15 mouse cellular contexts compared by ENCODE assay signal in genomic region chr11:7198481-7199256, GRCm38 (mm10). TPM values are rescaled to one million over a fixed set of nuclear protein-coding genes. Genes with fewer than 3 reads are reported as not detected.
DNase-seq lines count a peak whose midpoint lies in the region; ATAC-seq and TF ChIP-seq lines count a peak whose summit lies in the region.
"Had no signal": no experiment of that assay in that cellular context is flagged by ENCODE, and none has a peak within 500 bp of the region (broad histone marks: within the 10 kb centered on the region; RNA-seq: fewer than 3 reads in every experiment).

No protein-coding gene starts in this region.

- no peak for DNase-seq in forebrain, embryonic 11.5 days (ENCODE audit: low spot score)
- DNase-seq in kidney, adult 2 months: no peak
- no peak for DNase-seq in kidney, adult 8-10 months
- no peak for DNase-seq in lung, adult 18-20 months
- DNase-seq: cerebellum, postnatal 14 days; gastrocnemius, postnatal 25 days; right cerebral cortex, postnatal 14 days; thymus, postnatal 36 days had no signal

- H3K27me3 ChIP-seq in forebrain, embryonic 15.5 days: no peaks in the 10 kb centered on the region
- no peaks in the 10 kb centered on the region for H3K27me3 ChIP-seq in forebrain, embryonic 11.5 days (ENCODE audit: control insufficient read depth, insufficient read depth, low read length)
- H3K27me3 ChIP-seq in kidney, adult 2 months (replicated peaks; ENCODE audit: control insufficient read depth, insufficient read depth, low read length): no peaks in the 10 kb centered on the region
- no peaks in the 10 kb centered on the region for H3K27me3 ChIP-seq in lung, embryonic 16.5 days (ENCODE audit: control insufficient read depth, insufficient read depth, low read depth, low read length)
- no peaks in the 10 kb centered on the region for H3K27me3 ChIP-seq in liver, embryonic 16.5 days (ENCODE audit: control insufficient read depth, insufficient read depth, low read depth, low read length)

- no peak for TF ChIP-seq CTCF in kidney, adult 2 months (conservative IDR thresholded peaks at IDR 0.05; ENCODE audit: insufficient read depth, insufficient read length, low read depth, low read length)

- no peaks in the 10 kb centered on the region for H3K4me1 ChIP-seq in forebrain, embryonic 15.5 days
- H3K4me1 ChIP-seq in forebrain, embryonic 11.5 days (replicated peaks; ENCODE audit: control insufficient read depth, insufficient read depth, low read length): peaks cover 7% of the 10 kb centered on the region; the same call in 1 of the 2 replicates
- peaks cover 8% of the 10 kb centered on the region; the same call in 1 of the 2 replicates for H3K4me1 ChIP-seq in kidney, adult 2 months (ENCODE audit: control insufficient read depth, insufficient read depth, low read length)
- H3K4me1 ChIP-seq in lung, embryonic 16.5 days (replicated peaks; ENCODE audit: control insufficient read depth, insufficient read depth, low read length): no peaks in the 10 kb centered on the region
- H3K4me1 ChIP-seq in liver, embryonic 16.5 days (ENCODE audit: control insufficient read depth, low read depth, low read length): no peaks in the 10 kb centered on the region; the same call in none of the 2 replicates

- H3K27ac ChIP-seq in forebrain, embryonic 15.5 days (replicated peaks): no peak overlapping the region
- no peak overlapping the region for H3K27ac ChIP-seq in forebrain, embryonic 11.5 days (ENCODE audit: low read depth, low read length)
- H3K27ac ChIP-seq in kidney, adult 2 months (ENCODE audit: insufficient read depth, low read depth, low read length): peak overlapping the region; percentile 72; the same call in 1 of the 2 replicates
- peak overlapping the region; percentile 58 for H3K27ac ChIP-seq in lung, embryonic 16.5 days (ENCODE audit: low read length)
- peak overlapping the region; percentile 67 for H3K27ac ChIP-seq in liver, embryonic 16.5 days (ENCODE audit: low read length)
- H3K27ac ChIP-seq: midbrain, embryonic 12.5 days had no signal

- H3K4me3 ChIP-seq in forebrain, embryonic 15.5 days: no peak overlapping the region
- no peak overlapping the region for H3K4me3 ChIP-seq in forebrain, embryonic 11.5 days (ENCODE audit: low read depth, low read length)
- peak overlapping the region; percentile 47; the same call in 1 of the 2 replicates for H3K4me3 ChIP-seq in kidney, adult 2 months (ENCODE audit: insufficient read depth, low read depth, low read length)
- no peak overlapping the region for H3K4me3 ChIP-seq in lung, embryonic 16.5 days (ENCODE audit: low read length)
- H3K4me3 ChIP-seq in liver, embryonic 16.5 days (ENCODE audit: low read depth, low read length): peak overlapping the region; percentile 47
- H3K4me3 ChIP-seq: midbrain, embryonic 12.5 days had no signal

- H3K9ac ChIP-seq in forebrain, embryonic 15.5 days (replicated peaks): no peak overlapping the region
- no peak overlapping the region for H3K9ac ChIP-seq in forebrain, embryonic 11.5 days (ENCODE audit: low read length)
- no peak overlapping the region for H3K9ac ChIP-seq in lung, embryonic 16.5 days (ENCODE audit: low read length)
- H3K9ac ChIP-seq in liver, embryonic 16.5 days (ENCODE audit: low read depth, low read length): peak overlapping the region; percentile 48; the same call in 1 of the 2 replicates
- H3K9ac ChIP-seq: midbrain, embryonic 12.5 days had no signal

- no peaks in the 10 kb centered on the region for H3K9me3 ChIP-seq in forebrain, embryonic 15.5 days
- H3K9me3 ChIP-seq in forebrain, embryonic 11.5 days (ENCODE audit: control insufficient read depth, low read length): no peaks in the 10 kb centered on the region; the same call in 1 of the 2 replicates
- H3K9me3 ChIP-seq in lung, embryonic 16.5 days (ENCODE audit: control insufficient read depth, low read length): peaks cover 2% of the 10 kb centered on the region; the same call in 1 of the 2 replicates
- H3K9me3 ChIP-seq in liver, embryonic 16.5 days (replicated peaks; ENCODE audit: control insufficient read depth, low read length): no peaks in the 10 kb centered on the region
- H3K9me3 ChIP-seq: midbrain, embryonic 12.5 days had no signal

- WGBS in forebrain, embryonic 15.5 days: 88% methylated on average over 10 of the region's 10 CpGs
- 82% methylated on average over 10 of the region's 10 CpGs for WGBS in forebrain, embryonic 11.5 days
- 72% methylated on average over 10 of the region's 10 CpGs for WGBS in kidney, adult 2 months
- 62% methylated on average over 10 of the region's 10 CpGs for WGBS in lung, embryonic 16.5 days
- WGBS in liver, embryonic 16.5 days (ENCODE audit: insufficient replicate concordance): 41% methylated on average over 10 of the region's 10 CpGs

- no peaks in the 10 kb centered on the region for H3K36me3 ChIP-seq in forebrain, embryonic 15.5 days
- no peaks in the 10 kb centered on the region for H3K36me3 ChIP-seq in forebrain, embryonic 11.5 days (ENCODE audit: control insufficient read depth, insufficient read depth, low read length)
- no peaks in the 10 kb centered on the region for H3K36me3 ChIP-seq in kidney, adult 2 months (ENCODE audit: control insufficient read depth, insufficient read depth, low read length)
- no peaks in the 10 kb centered on the region for H3K36me3 ChIP-seq in lung, embryonic 16.5 days (ENCODE audit: control insufficient read depth, insufficient read depth, low read length)
- no peaks in the 10 kb centered on the region for H3K36me3 ChIP-seq in liver, embryonic 16.5 days (ENCODE audit: control insufficient read depth, insufficient read depth)
- H3K36me3 ChIP-seq: midbrain, embryonic 12.5 days had no signal

- no peak overlapping the region for H3K4me2 ChIP-seq in forebrain, embryonic 15.5 days (replicated peaks)
- no peak overlapping the region for H3K4me2 ChIP-seq in forebrain, embryonic 11.5 days (ENCODE audit: low read depth, low read length, severe bottlenecking)
- no peak overlapping the region for H3K4me2 ChIP-seq in lung, embryonic 16.5 days (ENCODE audit: low read depth, low read length)
- H3K4me2 ChIP-seq in liver, embryonic 16.5 days (ENCODE audit: low read depth, low read length): peak overlapping the region; percentile 39
- H3K4me2 ChIP-seq: midbrain, embryonic 12.5 days had no signal

- ATAC-seq in forebrain, embryonic 15.5 days (replicated peaks): 0 out of 2 replicates have a peak, but pooled peaks have one; percentile 24
- no peak for ATAC-seq in forebrain, embryonic 11.5 days (replicated peaks; ENCODE audit: low FRiP score)
- ATAC-seq in lung, embryonic 16.5 days (ENCODE audit: low read depth): peak; percentile 72
- ATAC-seq in liver, embryonic 16.5 days (ENCODE audit: low read depth): no peak
- ATAC-seq: activated CD4-positive, CD25-positive, alpha-beta regulatory T cell, adult 4 months had no signal

- TF ChIP-seq POLR2A in kidney, adult 2 months (IDR thresholded peaks at IDR 0.05; ENCODE audit: low read depth, low read length): no peak

RNA-seq across cellular contexts. Expression of gene Igfbp1, which starts 1.1 kb away (rescaled TPM):
- polyA plus RNA-seq in forebrain, embryonic 15.5 days (2015; fragmentation: Nextera tagmentation; extraction: Ambion mirVana): 0.14 TPM in 1 of 2 replicates, not detected in the other
- polyA plus RNA-seq in forebrain, embryonic 11.5 days (2014; fragmentation: Nextera tagmentation; extraction: Ambion mirVana): 0.16 and 0.17 TPM in 2 replicates
- polyA plus RNA-seq in kidney, adult 2 months (2012; rRNA removed): 28.0 and 37.5 TPM in 2 replicates
- 0.58 and 3.4 TPM in 2 replicates for polyA plus RNA-seq in lung, embryonic 16.5 days (2015; fragmentation: Nextera tagmentation; extraction: Ambion mirVana)
- 339 and 343 TPM in 2 replicates for polyA plus RNA-seq in liver, embryonic 16.5 days (2015; fragmentation: Nextera tagmentation; extraction: Ambion mirVana)
- polyA plus RNA-seq: activated CD4-positive, CD25-positive, alpha-beta regulatory T cell, adult 4 months; heart, postnatal 0 days had no signal

RNA-seq across cellular contexts. Expression of gene Gm11985, which starts 10.3 kb away (rescaled TPM):
- not detected in 2 replicates for polyA plus RNA-seq in forebrain, embryonic 15.5 days (2015; fragmentation: Nextera tagmentation; extraction: Ambion mirVana)
- not detected in 2 replicates for polyA plus RNA-seq in forebrain, embryonic 11.5 days (2014; fragmentation: Nextera tagmentation; extraction: Ambion mirVana)
- not detected in 2 replicates for polyA plus RNA-seq in kidney, adult 2 months (2012; rRNA removed)
- 0.15 TPM in 1 of 2 replicates, not detected in the other for polyA plus RNA-seq in lung, embryonic 16.5 days (2015; fragmentation: Nextera tagmentation; extraction: Ambion mirVana)
- not detected in 2 replicates for polyA plus RNA-seq in liver, embryonic 16.5 days (2015; fragmentation: Nextera tagmentation; extraction: Ambion mirVana)
- polyA plus RNA-seq: activated CD4-positive, CD25-positive, alpha-beta regulatory T cell, adult 4 months; heart, postnatal 0 days; large intestine, adult 2 months; midbrain, embryonic 12.5 days had no signal

RNA-seq across cellular contexts. Expression of gene Igfbp3, which starts 15.1 kb away (rescaled TPM):
- 34.7 and 40.3 TPM in 2 replicates for polyA plus RNA-seq in forebrain, embryonic 15.5 days (2015; fragmentation: Nextera tagmentation; extraction: Ambion mirVana)
- polyA plus RNA-seq in forebrain, embryonic 11.5 days (2014; fragmentation: Nextera tagmentation; extraction: Ambion mirVana): 11.0 and 11.5 TPM in 2 replicates
- 300 and 359 TPM in 2 replicates for polyA plus RNA-seq in kidney, adult 2 months (2012; rRNA removed)
- 14.8 and 16.4 TPM in 2 replicates for polyA plus RNA-seq in lung, embryonic 16.5 days (2015; fragmentation: Nextera tagmentation; extraction: Ambion mirVana)
- 14.3 and 14.9 TPM in 2 replicates for polyA plus RNA-seq in liver, embryonic 16.5 days (2015; fragmentation: Nextera tagmentation; extraction: Ambion mirVana)
- polyA plus RNA-seq: activated CD4-positive, CD25-positive, alpha-beta regulatory T cell, adult 4 months had no signal

Comparison
In these comparisons a context has a peak if more than half of its experiments do, and no peak if none do; other contexts are left out.
1. ATAC-seq: peak in forebrain, embryonic 15.5 days (single experiment) and lung, embryonic 16.5 days (single experiment); none in forebrain, embryonic 11.5 days (single experiment) and liver, embryonic 16.5 days (single experiment).
2. H3K27ac ChIP-seq: peak in kidney, adult 2 months (single experiment), lung, embryonic 16.5 days (single experiment) and liver, embryonic 16.5 days (single experiment); none in forebrain, embryonic 15.5 days (single experiment) and forebrain, embryonic 11.5 days (single experiment).
3. H3K4me3 ChIP-seq: peak in kidney, adult 2 months (single experiment) and liver, embryonic 16.5 days (single experiment); none in forebrain, embryonic 15.5 days (single experiment), forebrain, embryonic 11.5 days (single experiment) and lung, embryonic 16.5 days (single experiment).